Mouse (Mus musculus) Patski (cell line): ENCODE data around the gene Glyr1. TPM values are rescaled to one million over a fixed set of nuclear protein-coding genes. Genes with fewer than 3 reads are reported as not detected.
A peak's percentile ranks its signal among the peaks of the same experiment; 100 is the strongest.

ENCODE experiments used
- ATAC-seq: fragments of 100-300 bp; one replicate; pipeline ENCODE4 v1.8.0; 2021
- CTCF ChIA-PET: fragments of 350-600 bp; sonication (Branson Sonifier 250); formaldehyde crosslinking; loops from one replicate; lab custom pipeline; 2022; ENCODE audit warnings: inconsistent platforms; lab: Charles Lee
- POLR2A ChIA-PET: fragments of 350-600 bp; sonication (Branson Sonifier 250); formaldehyde crosslinking; loops from one replicate; lab custom pipeline; 2022; ENCODE audit warnings: antibody characterized with exemption, inconsistent platforms; lab: Charles Lee
- DNase-seq: peaks from one replicate; pipeline ENCODE4 v3.0.0-alpha.2; 2011; ENCODE audit warnings: low read depth, low spot score
- H3K27me3 ChIP-seq: fragments of 371-371 bp; one replicate; pipeline ENCODE4 v1.5.1; 2021
- CTCF ChIP-seq: fragments of 100-300 bp; IDR thresholded peaks from one replicate; pipeline ENCODE4 v1.5.1; 2021
- in situ Hi-C: fragments of 300-500 bp; cut with MboI; formaldehyde crosslinking; loops from 3 replicates; pipeline ENCODE4 v1.11.1; 2018; ENCODE audit warnings: low pct_unique_long_range_greater_than_20kb, mixed read lengths
- polyA plus RNA-seq: library from polyadenylated mRNA; unstranded; gene quantifications from one replicate; pipeline ENCODE4 v1.2.3, GENCODE M21; 2021

The Glyr1 gene
- polyA plus RNA-seq, 1 experiment from 2014 or later, result 102 TPM

GRCm38 (mm10) chr16:5012036-5013005, 37.3 kb downstream of the Glyr1 start:
- no peak for TF ChIP-seq CTCF
- in situ Hi-C loops, result loop anchor here (5.0 kb wide), 1 partner anchor 45 kb away; no protein-coding TSS in a partner anchor
- peak; percentile 20 for DNase-seq
- CTCF ChIA-PET, result interaction anchor here (1.2 kb wide), 3 partner anchors 14 to 35 kb away, joined by 3 read pairs; partner anchors contain the start of gene Sept12
- POLR2A ChIA-PET, result interaction anchor here (0.5 to 1.2 kb wide), 2 partner anchors 9 to 15 kb away, joined by 3 to 4 read pairs; no protein-coding TSS in a partner anchor
- no peaks in the 10 kb centered on the region for H3K27me3 ChIP-seq
- peak; percentile 21 for ATAC-seq

GRCm38 (mm10) chr16:5011285-5011684, 38.4 kb downstream of the Glyr1 start:
- DNase-seq (no peak), ATAC-seq (no peak)
- in situ Hi-C loops, result loop anchor here (5.0 kb wide), 1 partner anchor 44 kb away; no protein-coding TSS in a partner anchor
- no peaks in the 10 kb centered on the region for H3K27me3 ChIP-seq
- TF ChIP-seq CTCF, result no peak
- CTCF ChIA-PET, result interaction anchor here (1.3 kb wide), 1 partner anchor 28 kb away, joined by 4 read pairs; no protein-coding TSS in a partner anchor
- POLR2A ChIA-PET, result interaction anchor here (0.6 kb wide), 1 partner anchor 14 kb away, joined by 7 read pairs; no protein-coding TSS in a partner anchor

GRCm38 (mm10) chr16:5010371-5010935, 39.2 kb downstream of the Glyr1 start:
- in situ Hi-C loops, result loop anchor here (5.0 kb wide), 1 partner anchor 43 kb away; no protein-coding TSS in a partner anchor
- no peak for TF ChIP-seq CTCF
- no peak for ATAC-seq
- POLR2A ChIA-PET, result interaction anchor here (0.6 kb wide), 1 partner anchor 15 kb away, joined by 7 read pairs; no protein-coding TSS in a partner anchor
- DNase-seq, result no peak
- H3K27me3 ChIP-seq, result no peaks in the 10 kb centered on the region
- CTCF ChIA-PET, result interaction anchor here (1.3 kb wide), 1 partner anchor 27 kb away, joined by 4 read pairs; no protein-coding TSS in a partner anchor

GRCm38 (mm10) chr16:5008076-5008475, 41.6 kb downstream of the Glyr1 start:
- POLR2A ChIA-PET, result no interaction called here
- DNase-seq (no peak), ATAC-seq (no peak)
- in situ Hi-C loops, result no loop called here
- no peak for TF ChIP-seq CTCF
- no peaks in the 10 kb centered on the region for H3K27me3 ChIP-seq
- CTCF ChIA-PET, result no interaction called here

GRCm38 (mm10) chr16:5007492-5007891, 42.2 kb downstream of the Glyr1 start:
- in situ Hi-C loops, result no loop called here
- DNase-seq, result no peak
- no peak for TF ChIP-seq CTCF
- no peaks in the 10 kb centered on the region for H3K27me3 ChIP-seq
- ChIA-PET POLR2A (no interaction called here), CTCF (interaction anchor here (1.0 kb wide), 1 partner anchor 9 kb away, joined by 4 read pairs; no protein-coding TSS in a partner anchor)
- no peak for ATAC-seq

GRCm38 (mm10) chr16:5007067-5007466, 42.6 kb downstream of the Glyr1 start, which contains the start of gene Smim22:
Gene Smim22, plus strand, starts transcription at chr16:5007288.
- in situ Hi-C loops, result no loop called here
- DNase-seq, result no peak
- ChIA-PET POLR2A (interaction anchor here (0.6 kb wide), 2 partner anchors 93 to 820 kb away, joined by 3 read pairs; no protein-coding TSS in a partner anchor), CTCF (interaction anchor here (1.0 kb wide), 1 partner anchor 9 kb away, joined by 4 read pairs; no protein-coding TSS in a partner anchor)
- no peak for ATAC-seq
- no peaks in the 10 kb centered on the region for H3K27me3 ChIP-seq
- TF ChIP-seq CTCF, result no peak

GRCm38 (mm10) chr16:5000611-5001010, 49.1 kb downstream of the Glyr1 start:
- H3K27me3 ChIP-seq, result peaks cover 7% of the 10 kb centered on the region
- ChIA-PET POLR2A (no interaction called here), CTCF (no interaction called here)
- DNase-seq, result no peak
- in situ Hi-C loops, result no loop called here
- TF ChIP-seq CTCF, result no peak
- no peak for ATAC-seq

GRCm38 (mm10) chr16:4998984-4999383, 50.7 kb downstream of the Glyr1 start:
- DNase-seq, result no peak
- POLR2A ChIA-PET, result no interaction called here
- CTCF ChIA-PET, result no interaction called here
- H3K27me3 ChIP-seq, result peaks cover 7% of the 10 kb centered on the region
- TF ChIP-seq CTCF, result no peak
- ATAC-seq, result no peak
- in situ Hi-C loops, result no loop called here

- TF ChIP-seq CTCF, result no peak
- in situ Hi-C loops, result no loop called here
- ATAC-seq (no peak), DNase-seq (no peak)
- POLR2A ChIA-PET, result interaction anchor here (0.7 kb wide), 1 partner anchor 140 kb away, joined by 3 read pairs; no protein-coding TSS in a partner anchor
- peaks cover 7% of the 10 kb centered on the region for H3K27me3 ChIP-seq
- CTCF ChIA-PET, result interaction anchor here (0.9 to 1.2 kb wide), 3 partner anchors 10 to 51 kb away, joined by 3 to 4 read pairs (median 3); partner anchors contain the start of gene Smim22
Measured at GRCm38 (mm10) chr16:4997553-4997952, 52.1 kb downstream of the Glyr1 start, which contains the start of gene Sept12. Gene Sept12, minus strand, starts transcription at chr16:4997852.

- no peak for DNase-seq
- POLR2A ChIA-PET, result no interaction called here
- no peak for ATAC-seq
Measured at GRCm38 (mm10) chr16:4993276-4993675, 56.4 kb downstream of the Glyr1 start.

More at GRCm38 (mm10) chr16:4993276-4993675, 56.4 kb downstream of the Glyr1 start:
- H3K27me3 ChIP-seq, result no peaks in the 10 kb centered on the region
- CTCF ChIA-PET, result interaction anchor here (1.0 kb wide), 1 partner anchor 11 kb away, joined by 3 read pairs; no protein-coding TSS in a partner anchor
- no peak for TF ChIP-seq CTCF
- in situ Hi-C loops, result no loop called here
